Mouse (Mus musculus) ES-E14 (cell line): ENCODE results near the gene C1ql2. TPM values are rescaled to one million over a fixed set of nuclear protein-coding genes. Genes with fewer than 3 reads are reported as not detected.

Experiments
- DNase-seq: peaks from one replicate; pipeline ENCODE4 v3.0.0-alpha.2; 2013; ENCODE audit warnings: low read depth, low spot score
- H3K27ac ChIP-seq: 2 replicates; pipeline ENCODE4 v1.5.1; 2012; ENCODE audit warnings: low read depth, mild to moderate bottlenecking, low read length, moderate library complexity, mixed read lengths; ENCODE audit not compliant: poor library complexity, insufficient read depth, severe bottlenecking
- H3K36me3 ChIP-seq: 2 replicates; pipeline ENCODE4 v1.6.1; 2012; ENCODE audit warnings: mild to moderate bottlenecking, low read length, moderate library complexity, mixed read lengths; ENCODE audit not compliant: control insufficient read depth, poor library complexity, insufficient read depth, severe bottlenecking
- H3K4me1 ChIP-seq, 2 experiments: fragments of 150-350 bp in 1 of 2; sonication (generic) in 1 of 2; 2 replicates each; pipeline ENCODE4 v1.6.1; 2012; ENCODE audit warnings: low read length in 2 of 2, mild to moderate bottlenecking in 1 of 2, mixed read lengths in 1 of 2; ENCODE audit not compliant: control insufficient read depth in 2 of 2, insufficient read depth in 2 of 2, poor library complexity in 1 of 2
- H3K4me3 ChIP-seq, 2 experiments: fragments of 150-350 bp in 1 of 2; sonication (generic) in 1 of 2; 2 replicates each; pipeline ENCODE4 v1.5.1; 2012; ENCODE audit warnings: low read length in 2 of 2, low read depth in 1 of 2, mild to moderate bottlenecking in 1 of 2, mixed read lengths in 1 of 2; ENCODE audit not compliant: insufficient read depth in 1 of 2, poor library complexity in 1 of 2, severe bottlenecking in 1 of 2
- H3K9ac ChIP-seq: 2 replicates; pipeline ENCODE4 v1.6.1; 2012; ENCODE audit warnings: low read depth, mild to moderate bottlenecking, low read length, mixed read lengths; ENCODE audit not compliant: poor library complexity, insufficient read depth, severe bottlenecking
- H3K9me3 ChIP-seq: fragments of 150-350 bp; sonication (generic); 2 replicates; pipeline ENCODE4 v1.6.1; 2012; ENCODE audit warnings: low read depth, mild to moderate bottlenecking, low read length; ENCODE audit not compliant: control insufficient read depth, insufficient read depth
- CHD2 ChIP-seq: IDR thresholded peaks from 2 replicates; pipeline ENCODE4 v1.6.1; 2014; ENCODE audit warnings: mild to moderate bottlenecking, low read depth, low read length, inconsistent platforms
- HCFC1 ChIP-seq: IDR thresholded peaks from 2 replicates; pipeline ENCODE4 v1.6.1; 2012; ENCODE audit warnings: low read length, inconsistent platforms, borderline replicate concordance; ENCODE audit not compliant: insufficient read depth
- MAFK ChIP-seq: IDR thresholded peaks from 2 replicates; pipeline ENCODE4 v1.6.1; 2014; ENCODE audit warnings: mild to moderate bottlenecking, low read depth, low read length, inconsistent platforms; ENCODE audit not compliant: insufficient read depth
- ZC3H11A ChIP-seq: IDR thresholded peaks from 2 replicates; pipeline ENCODE4 v1.6.1; 2012; ENCODE audit warnings: low read depth, mild to moderate bottlenecking, inconsistent platforms, low read length, borderline replicate concordance
- ZNF384 ChIP-seq: IDR thresholded peaks from 2 replicates; pipeline ENCODE4 v1.6.1; 2012; ENCODE audit warnings: low read depth, low read length, inconsistent platforms
- in situ Hi-C, 2 experiments: fragments of 600-800 bp; cut with MboI; formaldehyde crosslinking; loops; one replicate each; pipeline ENCODE4 v1.15.1; 2025; ENCODE audit warnings: low sequenced_read_pairs in 2 of 2, inconsistent platforms in 1 of 2; ENCODE audit not compliant: unreplicated experiment in 2 of 2
- total RNA-seq: library from RNA; depleted of rRNA; stranded (reverse); fragments of 300-350 nt; gene quantifications from 2 replicates; pipeline ENCODE4 v1.2.3, GENCODE M21; 2012; rRNA removed

The C1ql2 gene
- 0.49 TPM in 1 of 2 replicates, not detected in the other for total RNA-seq

DNA sequence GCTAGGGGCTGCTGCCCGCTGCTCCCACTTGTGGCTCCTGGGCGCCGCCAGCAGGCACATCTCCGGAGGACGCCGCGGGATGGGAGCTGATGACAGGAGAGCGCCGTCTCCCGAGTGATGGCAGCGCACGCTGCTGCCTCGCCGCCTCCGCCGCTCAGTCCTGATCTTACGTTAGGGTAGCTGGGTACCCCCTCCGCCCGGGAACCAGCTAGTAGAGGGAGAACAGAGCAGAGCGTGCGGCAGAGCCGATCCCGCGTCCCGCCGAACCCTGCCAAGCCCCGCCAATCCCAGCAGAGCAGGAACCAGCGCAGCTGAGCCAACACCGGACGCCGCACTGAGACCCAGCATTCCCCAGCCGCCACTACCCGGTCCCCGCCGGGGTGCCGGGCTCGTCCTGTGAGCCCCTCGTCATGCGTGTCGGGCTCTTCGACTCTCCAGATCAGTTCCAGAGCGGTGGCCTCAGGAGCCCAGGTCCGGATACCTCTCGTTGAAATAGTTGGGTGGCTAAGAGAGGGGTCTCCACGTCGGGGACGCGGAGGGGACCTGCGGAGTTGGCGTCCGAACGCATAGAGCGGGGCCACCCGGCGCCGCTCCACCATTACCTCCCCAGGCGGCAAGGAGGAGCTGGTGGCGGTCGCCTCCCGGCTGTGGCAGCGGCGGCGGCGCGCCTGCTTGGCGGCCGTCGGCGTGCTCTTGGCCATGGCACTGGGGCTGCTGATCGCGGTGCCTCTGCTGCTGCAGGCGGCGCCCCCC is at the start of gene C1ql2:
Gene C1ql2 (plus strand): TSS at position 164 of the 753 bp plus-strand sequence.
- in situ Hi-C loops = loop anchor here in 1 of 2 experiments (5.0 kb wide), 1 partner anchor 257 kb away; no protein-coding TSS in a partner anchor
- H3K9ac ChIP-seq = peak within 1 kb of the TSS; percentile 29; the same call in 1 of the 2 replicates
- TF ChIP-seq CHD2 (no peak), ZC3H11A (no peak), HCFC1 (no peak), MAFK (no peak)

DNA sequence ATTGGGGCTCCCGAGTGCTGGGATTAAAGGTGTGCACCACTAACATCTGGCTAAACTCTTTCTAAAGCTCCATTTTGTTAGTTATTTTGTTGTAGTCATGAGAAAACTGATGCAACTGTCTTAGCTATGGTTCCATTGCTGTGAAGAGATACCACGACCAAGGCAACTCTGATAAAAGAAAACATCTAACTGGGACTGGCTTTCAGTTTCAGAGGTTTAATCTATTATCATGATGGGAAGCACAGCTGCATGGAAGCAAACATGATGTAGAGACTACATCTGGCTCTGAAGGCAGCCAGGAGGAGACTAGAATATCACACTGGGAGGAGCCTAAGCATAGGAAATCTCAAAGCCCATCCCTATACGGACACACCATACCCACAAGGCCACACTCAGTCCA is 48.7 kb upstream of the C1ql2 start:
- TF ChIP-seq CHD2 (no peak), ZC3H11A (no peak), MAFK (no peak), ZNF384 (no peak), HCFC1 (no peak)
- H3K36me3 ChIP-seq = 0 out of 2 replicates have a peak, but pooled peaks cover 1% of the 10 kb centered on the region
- H3K4me3 ChIP-seq = no peak overlapping the region
- in situ Hi-C loops = no loop called here
- no peak for DNase-seq
- H3K27ac ChIP-seq = no peak overlapping the region
- peaks cover 0 to 2% of the 10 kb centered on the region in 2 experiments; a peak in 2 of 4 replicates for H3K4me1 ChIP-seq
- H3K9ac ChIP-seq = no peak overlapping the region
- H3K9me3 ChIP-seq = no peaks in the 10 kb centered on the region

More for the DNA sequence above, at the start of gene C1ql2:
- no peak within 1 kb of the TSS for H3K27ac ChIP-seq
- no peaks in the 10 kb centered on the region for H3K4me1 ChIP-seq
- H3K9me3 ChIP-seq = no peaks in the 10 kb centered on the region
- H3K36me3 ChIP-seq = no peaks in the 10 kb centered on the region
- no peak for DNase-seq
- peak within 1 kb of the TSS; percentile 63 to 67 for H3K4me3 ChIP-seq

DNA sequence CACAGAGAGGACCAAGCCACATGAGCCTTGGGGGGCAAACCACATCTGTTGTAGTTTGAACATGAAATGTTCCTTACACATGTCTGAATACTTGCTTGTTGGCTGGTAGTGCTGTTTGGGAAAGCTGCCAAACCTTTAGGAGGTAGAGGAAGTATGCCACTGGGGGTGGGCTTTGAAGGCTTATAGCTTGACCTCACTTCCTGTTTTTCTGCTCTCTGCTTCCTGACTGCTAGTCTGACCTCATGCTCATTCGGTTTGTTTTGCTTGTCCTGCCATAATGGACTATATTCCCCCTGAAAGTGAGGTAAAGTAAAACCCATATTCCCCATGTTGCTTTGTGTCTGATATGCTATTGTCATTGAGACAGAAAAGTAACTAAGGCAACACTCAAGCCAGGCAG is 46.6 kb upstream of the C1ql2 start:
- H3K27ac ChIP-seq = no peak overlapping the region
- TF ChIP-seq MAFK (no peak), ZC3H11A (no peak), ZNF384 (no peak), CHD2 (no peak), HCFC1 (no peak)
- H3K4me3 ChIP-seq = no peak overlapping the region
- in situ Hi-C loops = no loop called here
- no peaks in the 10 kb centered on the region; a peak in 1 of 4 replicates for H3K4me1 ChIP-seq
- no peak for DNase-seq
- H3K36me3 ChIP-seq = 0 out of 2 replicates have a peak, but pooled peaks cover 3% of the 10 kb centered on the region
- H3K9ac ChIP-seq = no peak overlapping the region
- no peaks in the 10 kb centered on the region for H3K9me3 ChIP-seq

DNA sequence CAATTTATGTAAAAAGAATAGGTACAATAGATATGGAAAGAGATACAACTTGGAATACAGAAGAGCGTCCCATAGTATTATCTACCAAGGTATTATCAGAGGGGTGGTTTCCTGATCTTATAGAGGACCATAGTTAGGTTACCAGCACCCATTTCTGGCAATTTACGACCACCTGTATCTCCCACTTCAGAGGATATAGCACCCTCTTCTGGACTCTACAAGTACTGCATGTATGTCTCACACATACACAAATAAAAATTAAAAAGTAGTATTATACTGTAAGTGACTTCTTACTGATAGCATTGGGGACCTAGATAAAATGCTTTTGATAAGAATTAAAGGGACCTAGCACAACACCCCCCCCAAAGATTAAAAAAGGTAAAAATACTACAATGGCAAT is 43.4 kb upstream of the C1ql2 start:
- H3K27ac ChIP-seq = no peak overlapping the region
- H3K9me3 ChIP-seq = no peaks in the 10 kb centered on the region
- 0 out of 2 replicates have a peak, but pooled peaks have one; percentile 7 for TF ChIP-seq ZC3H11A
- no peak for TF ChIP-seq HCFC1
- H3K36me3 ChIP-seq = peaks cover 3% of the 10 kb centered on the region; the same call in 1 of the 2 replicates
- no peak overlapping the region for H3K9ac ChIP-seq
- in situ Hi-C loops = no loop called here
- H3K4me1 ChIP-seq = no peaks in the 10 kb centered on the region
- DNase-seq = peak; percentile 8
- no peak overlapping the region for H3K4me3 ChIP-seq
